Mouse (Mus musculus) thymus, postnatal 14 days (tissue): ENCODE measurements around the gene Taf10.

ENCODE experiments used
- DNase-seq: peaks from one replicate; pipeline ENCODE4 v3.0.0; 2021

Gene Taf10

DNA sequence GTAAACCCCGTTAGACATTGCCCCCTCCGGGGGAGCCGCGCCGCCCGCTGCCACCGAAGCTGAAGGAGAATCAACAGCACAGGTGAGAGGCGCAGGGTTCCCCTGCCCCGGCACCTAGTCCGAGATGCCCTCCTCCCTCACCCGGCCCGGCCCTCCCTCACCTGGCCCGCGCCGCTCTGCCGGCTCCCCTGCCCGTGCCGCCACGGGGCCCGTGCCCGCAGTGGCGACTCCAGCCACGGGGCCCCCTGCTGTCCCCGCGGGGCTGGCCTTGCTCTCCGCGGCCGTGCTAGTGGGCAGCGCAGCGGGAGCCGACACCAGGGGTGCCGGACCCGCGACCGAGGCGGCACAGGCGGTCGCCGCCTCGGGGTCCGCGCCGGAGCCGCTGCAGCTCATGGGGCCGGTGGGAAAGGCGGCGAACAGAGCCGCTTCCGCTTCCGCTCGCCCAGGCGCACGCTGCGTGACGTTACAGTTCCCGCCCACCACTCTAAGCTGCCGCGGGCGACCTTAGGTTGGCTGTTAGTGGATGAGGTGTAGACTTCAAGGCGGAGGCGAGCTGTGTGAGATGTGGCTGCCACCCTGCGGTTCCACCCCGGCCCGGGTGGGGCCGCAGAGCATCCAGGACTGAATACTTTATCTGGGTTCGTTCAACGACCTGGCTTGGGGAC lies at the start of gene Taf10:
Taf10 (minus strand) TSS at position 436 of the 665 bp plus-strand sequence.
- peak; percentile 93 for DNase-seq

DNA sequence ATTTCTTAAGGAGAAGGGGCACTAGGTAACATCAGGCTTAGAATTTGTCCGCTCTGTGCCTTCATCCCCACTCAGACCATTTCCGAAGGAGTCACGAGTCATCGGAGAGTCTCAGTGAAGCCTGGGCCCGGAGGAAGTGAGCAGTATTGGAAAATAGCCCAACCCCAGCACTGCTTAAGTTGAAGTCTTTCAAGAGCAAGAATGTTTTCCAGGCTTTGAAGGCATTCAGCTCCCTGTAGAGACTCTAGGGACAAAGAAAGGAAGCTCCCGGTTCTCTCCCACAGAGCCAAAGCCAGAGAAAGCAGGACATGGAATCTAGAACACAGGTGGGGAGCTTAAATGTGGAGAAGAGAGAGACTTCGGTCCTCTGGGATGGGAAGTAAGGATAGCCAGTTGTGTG lies 49.5 kb upstream of the Taf10 start:
- no peak for DNase-seq

DNA sequence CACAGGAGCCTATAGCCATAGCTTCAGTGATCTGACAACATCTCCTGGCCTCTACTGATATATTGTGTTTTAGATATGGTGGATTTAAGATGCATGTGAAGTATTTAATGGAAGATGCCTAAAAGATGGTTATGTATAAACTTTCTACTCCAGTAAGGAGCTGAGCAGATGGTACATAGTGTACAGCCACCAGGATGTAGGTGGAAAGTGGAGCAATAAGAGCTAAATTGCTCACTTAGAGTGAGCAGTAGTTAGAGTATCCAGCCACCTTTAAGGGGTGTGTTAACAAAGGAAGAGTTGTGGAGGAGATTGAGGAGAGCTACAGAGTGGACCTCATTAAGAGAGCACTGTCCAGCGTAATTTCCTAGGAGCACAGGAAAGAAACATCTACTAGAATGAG lies 47.0 kb upstream of the Taf10 start:
- no peak for DNase-seq

DNA sequence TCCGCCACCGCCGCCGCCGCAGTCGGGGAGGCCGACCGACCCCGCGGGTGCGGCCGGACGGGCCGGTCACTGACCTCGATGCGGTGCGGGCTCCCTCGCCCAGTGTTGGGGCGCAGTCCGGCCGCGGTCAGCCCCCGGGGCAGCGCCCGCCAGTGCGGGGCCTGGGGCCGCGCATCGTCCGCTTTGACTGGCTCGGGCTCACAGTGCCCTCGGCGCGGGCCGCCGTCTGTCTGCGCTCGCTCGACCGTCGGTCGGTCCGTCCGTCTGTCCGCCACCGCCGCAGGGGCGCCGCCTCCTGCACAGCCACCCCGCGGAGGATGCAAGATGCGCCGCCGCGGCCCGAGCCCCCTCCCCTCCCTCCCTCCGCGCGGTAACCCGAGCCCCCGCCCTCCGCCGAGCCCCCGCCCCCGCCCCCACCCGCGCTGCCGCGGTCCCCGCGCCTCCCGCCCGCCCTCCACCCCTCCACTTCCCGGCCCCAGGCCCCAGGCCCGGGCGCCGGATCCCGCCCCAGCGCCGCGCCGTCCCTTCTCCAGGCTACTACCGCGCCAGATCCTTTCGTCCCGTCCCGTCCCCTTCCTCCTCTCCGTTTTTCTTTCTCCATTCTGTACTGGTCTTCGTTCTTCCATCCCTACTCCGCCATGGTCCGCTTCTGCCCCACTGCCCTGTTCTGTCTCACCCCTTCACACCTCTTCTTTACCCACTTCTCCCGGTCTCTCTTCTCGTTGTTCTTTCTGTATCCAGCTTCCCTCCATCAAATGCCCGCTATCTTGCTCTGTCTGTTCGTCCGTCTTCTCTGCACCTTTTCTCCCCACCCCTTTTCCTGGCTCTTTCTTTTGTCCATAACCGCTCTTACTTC lies 43.4 kb upstream of the Taf10 start, which contains the start of gene Dchs1:
Dchs1 (minus strand) TSS at position 370 of the 856 bp plus-strand sequence.
- DNase-seq: peak; percentile 38

DNA sequence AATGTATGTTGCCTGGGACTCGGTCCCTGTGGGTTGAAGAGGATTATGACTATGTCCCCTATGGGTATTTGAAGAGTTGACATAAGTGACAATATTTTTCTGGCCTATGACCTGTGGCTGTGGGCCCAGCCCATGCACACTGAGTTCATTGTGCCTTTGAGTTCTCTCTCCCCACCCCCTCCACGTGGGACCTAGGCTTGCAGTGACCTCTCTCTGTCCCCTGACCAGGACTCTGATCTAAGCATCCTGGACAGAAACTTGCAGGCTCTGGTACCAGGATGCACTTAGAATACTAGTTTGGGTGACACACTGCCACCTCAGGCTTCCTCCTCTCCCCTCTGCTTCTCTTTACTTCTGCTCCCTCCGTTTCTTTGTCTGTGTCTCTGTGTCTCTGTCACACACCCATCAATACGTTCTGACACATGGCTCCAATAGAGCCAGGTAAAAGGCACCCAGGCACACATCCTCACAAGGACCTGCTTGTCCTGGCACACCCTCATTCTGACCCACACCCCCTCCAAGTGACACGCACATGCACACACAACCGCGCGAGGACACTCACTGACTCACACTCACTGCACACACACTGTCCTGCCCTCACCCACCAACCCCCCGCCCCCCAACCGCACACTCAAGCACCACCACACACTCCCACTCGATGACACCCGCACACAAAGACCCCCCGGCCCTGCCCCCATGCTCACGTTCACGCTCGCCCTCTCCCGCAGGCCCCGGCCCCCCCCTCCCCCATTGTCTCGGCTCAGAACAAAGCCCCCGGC lies 42.5 kb upstream of the Taf10 start:
- DNase-seq: no peak

DNA sequence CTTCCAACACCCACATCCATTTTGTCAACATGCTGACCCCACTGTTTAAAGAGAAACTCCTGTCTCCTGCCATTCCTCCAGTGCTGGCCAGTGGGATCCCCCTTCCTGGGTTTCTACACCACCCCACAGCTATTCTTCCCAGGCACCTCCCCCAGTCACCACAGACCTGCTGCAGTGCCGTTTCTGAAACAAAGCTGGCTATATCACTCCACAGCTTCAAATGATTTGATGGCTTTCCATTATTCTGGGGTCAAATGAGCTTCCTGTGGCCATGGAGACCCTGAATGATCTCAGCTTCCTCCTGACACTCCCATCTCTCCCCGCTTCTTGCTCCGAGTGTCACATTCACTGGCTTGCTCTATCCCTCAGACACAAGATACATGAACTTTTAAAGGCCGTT lies 40.4 kb upstream of the Taf10 start:
- DNase-seq: no peak

DNA sequence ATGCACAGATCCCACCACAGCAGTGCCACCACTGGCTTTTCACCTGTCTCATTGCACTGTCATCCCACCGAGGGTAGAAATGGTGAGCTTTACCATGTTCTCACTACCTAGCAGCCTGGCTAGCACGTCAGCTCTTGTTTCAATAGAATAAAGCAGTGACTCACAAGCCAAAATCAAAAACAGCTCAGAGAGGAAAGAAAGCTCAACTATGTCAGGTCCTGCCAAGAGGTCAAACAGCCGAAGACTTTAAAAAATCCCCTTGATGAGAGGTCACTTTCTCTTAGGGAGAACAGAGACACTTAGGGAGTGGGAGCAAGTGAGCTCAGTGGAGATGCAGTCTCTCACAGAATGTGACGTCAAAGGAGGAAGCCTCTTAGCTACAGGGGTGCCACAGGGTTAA lies 39.7 kb upstream of the Taf10 start:
- DNase-seq: no peak

DNA sequence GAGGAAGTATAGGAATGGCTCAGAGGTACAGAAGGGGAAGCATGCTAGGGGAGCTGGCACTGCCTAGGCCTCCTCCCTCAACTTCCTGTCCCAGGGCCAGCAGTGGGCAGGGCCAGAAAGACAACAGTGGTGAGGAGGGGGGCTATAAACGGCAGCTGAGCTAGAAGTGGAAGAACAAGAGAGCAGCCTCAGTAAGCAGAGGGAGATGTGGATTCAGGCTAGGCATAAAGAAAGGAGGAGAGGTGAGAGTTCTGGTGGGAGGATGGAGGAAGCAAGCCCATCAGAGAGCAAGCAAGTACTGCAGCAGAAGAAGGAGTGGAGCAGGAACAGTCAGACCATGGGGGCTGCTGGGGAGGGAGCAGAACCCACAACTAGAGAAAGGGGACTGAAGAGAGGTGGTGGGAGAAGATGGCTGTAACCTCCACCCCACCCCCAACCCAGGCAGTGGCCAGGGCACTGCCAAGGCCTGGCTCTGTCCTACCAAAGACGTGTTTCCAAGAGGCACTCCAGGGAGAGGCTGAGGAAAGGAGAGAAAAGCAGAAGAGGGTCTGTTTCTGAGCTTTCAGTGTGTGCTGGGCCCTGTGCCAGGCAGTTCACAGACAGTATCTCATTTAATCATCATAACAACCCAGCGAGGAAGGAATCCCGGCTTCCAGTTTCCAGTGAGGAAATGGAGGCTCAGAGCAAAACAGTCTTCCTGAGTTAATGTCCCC lies 34.5 kb upstream of the Taf10 start:
- DNase-seq: peak; percentile 66

DNA sequence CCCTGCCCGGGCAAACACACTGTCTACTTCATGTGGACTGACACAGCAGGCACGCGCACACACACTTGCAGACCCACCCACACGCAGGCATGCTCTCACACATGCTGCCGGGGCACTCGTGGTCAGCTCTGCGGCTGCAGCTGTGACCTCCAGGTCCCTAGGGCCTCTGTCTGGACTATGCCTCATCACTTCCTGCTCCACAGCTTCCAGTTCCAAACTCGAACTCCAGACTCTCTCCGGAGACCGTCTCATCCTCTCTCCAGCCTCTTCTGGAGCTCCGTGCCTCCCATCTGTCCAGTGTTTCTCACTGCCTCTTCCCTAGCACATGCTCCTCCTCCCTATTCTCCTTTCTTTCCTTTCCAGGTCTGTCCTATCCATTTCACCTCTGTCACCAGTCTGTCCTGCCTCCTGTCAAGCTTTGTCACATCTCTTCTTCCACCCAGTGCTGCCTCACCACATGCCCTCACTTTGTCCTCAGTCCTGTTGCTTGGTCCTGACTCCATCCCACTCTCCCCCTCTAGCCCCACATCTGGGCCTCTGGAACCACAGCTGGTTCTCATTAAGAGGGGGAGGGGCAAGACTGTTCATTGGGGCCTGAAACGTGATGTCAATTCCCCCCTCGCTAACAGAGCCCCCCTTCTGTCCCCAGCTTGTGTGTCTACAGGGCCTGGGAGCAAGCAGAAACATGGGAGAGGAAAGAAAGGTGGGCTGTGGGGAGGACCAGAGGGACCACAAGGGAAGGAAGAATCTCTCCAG lies 33.8 kb upstream of the Taf10 start:
- peak; percentile 20 for DNase-seq

DNA sequence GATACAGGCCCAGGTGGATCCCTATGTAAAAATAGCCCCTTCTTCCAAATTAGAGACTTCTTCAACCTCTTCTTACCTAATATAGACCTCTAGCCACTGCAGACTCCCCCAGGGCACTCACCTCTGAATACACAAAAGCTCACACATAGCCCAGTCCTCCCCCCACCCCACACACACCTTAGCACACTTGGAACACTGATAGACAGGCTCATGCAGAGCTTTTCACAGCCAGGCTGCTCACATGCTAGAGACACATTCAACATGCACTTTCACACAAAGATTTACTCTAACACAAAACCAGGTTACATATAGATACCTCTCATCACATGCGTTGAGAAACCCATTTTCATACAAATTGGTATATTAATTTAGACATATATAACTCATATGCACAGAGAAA lies 33.2 kb upstream of the Taf10 start:
- no peak for DNase-seq

DNA sequence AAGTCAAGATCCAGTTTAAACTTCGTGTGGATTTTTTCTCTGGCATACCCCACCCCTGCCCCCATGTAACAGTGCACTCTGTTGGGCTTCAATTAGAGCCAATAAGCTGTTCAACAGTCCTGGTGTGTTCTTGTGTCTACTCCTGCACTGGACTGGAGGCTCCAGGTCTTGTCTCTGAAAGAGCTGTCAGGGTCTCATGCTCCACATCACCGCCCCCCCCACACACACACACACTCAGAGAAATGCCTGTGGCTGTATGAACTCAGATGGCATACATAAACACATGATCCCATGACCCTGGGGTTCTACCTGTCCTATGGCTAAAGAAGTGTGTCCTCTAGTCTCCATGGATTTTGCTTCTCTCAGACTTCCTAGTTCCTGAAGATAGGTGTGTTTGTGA lies 31.9 kb upstream of the Taf10 start:
- DNase-seq: no peak

DNA sequence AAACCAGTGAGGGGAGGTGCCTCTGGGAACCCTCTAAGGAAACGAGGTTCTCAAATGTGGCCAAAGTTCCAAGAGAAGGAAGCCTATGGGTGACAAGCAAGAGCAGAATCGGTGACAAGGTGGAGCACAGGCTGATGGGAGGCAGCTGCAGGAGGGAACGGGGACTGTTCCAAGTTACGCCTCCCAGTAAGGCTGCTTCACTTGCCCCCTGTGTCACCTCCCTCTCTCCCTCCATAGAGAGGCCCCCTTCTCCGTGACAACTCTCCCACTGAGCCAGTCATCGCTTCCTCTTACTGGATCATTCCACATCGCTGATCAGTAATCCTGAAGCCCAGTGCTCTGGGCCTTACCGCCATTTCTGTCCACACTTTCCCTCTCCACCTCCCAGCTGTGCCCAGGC lies 30.5 kb upstream of the Taf10 start:
- no peak for DNase-seq

DNA sequence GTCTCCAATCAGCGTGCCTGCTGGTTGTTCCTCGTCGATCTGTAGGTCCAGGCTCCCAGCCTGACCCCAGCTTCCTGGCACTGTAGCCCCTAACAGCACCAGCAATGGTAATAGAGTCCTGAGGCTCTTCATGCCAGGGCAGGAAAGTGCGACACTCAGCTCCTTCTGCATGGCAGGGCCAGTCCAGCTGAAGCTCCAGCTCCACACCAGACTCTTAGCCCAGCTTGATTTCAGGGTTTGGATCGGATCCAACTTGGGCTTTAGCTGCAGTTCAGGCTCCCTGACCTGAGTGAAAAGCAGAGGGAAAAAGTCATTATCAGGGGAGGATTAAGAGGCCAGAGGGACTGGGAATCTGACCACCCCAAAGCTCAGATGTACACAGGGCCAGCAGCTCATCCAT lies 28.9 kb upstream of the Taf10 start:
- no peak for DNase-seq

DNA sequence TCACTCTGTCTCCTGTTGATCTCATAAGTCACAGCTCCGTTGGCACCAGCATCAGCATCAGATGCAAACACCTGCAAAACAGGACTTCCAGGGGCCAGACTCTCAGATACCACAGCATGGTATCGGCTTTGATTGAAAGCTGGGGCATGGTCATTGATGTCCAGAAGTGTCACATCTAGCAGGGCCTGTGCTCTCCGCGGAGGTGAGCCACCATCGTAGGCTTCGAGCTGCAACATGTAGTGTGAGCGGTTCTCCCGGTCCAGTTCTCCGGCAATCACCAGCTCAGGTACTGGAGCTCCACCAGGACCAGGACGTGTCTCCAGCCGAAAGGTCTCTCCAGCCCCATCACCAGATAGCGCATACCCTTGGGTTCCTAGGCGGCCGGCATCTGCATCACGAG lies 28.2 kb upstream of the Taf10 start:
- DNase-seq: no peak

DNA sequence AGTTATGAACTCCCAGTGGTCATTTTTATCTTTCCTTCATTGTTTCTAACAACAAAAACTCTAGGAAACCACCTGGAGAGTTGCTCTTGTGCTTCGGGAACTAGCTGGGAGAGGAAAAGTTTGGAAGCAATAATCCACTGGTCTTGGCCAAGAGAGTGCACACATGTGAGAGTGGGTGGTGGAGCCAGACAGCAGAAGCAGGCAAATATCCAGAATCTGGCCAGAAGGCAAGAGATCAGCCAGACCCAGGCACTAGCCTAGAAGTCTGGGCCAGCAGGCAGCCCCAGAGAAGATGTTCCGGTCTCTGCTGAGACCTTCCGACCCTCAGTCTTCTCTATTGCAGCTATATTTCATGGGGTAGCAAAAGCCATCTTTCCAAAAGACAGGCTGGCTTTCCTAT lies 25.8 kb upstream of the Taf10 start:
- DNase-seq: no peak

DNA sequence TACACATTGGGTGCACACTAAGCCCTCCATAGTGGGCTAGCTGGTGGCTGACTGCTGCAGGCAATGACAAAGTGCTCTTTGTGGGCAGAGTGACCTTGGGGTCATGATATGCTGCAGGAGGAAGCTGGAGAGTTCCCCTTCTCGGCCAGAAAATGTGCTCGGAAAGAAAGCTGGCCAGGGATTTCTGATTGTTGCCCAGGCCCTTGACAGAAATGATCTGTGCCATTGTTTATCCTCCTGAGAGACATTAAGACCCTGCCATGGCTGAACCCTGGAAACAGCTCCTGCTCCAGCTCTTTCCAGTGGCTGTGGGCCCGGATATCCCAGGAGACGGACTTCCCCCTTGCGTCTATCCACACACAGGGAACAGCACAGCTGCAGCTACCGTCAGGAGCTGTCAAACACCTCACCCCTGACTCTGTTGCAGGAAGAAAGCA lies 23.6 kb upstream of the Taf10 start:
- DNase-seq: no peak

DNA sequence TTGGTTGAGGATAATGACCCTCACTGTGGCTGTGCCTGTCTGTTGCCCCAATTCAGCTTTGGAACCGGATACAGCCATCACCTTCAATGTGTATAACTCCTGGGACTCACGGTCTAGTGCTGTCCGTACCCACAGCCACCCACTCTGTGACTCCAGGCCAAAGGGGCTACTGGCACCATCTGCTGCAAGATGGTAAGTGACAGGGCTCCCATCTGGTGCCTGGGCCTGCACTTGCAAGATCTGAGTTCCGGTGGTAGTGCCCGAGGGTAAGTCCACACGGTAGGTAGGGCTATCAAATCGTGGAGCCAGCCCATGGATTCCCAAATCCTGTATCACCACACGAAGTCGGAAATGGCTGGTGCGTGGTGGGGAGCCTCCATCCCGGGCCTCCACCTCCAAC lies 20.2 kb upstream of the Taf10 start:
- DNase-seq: no peak

DNA sequence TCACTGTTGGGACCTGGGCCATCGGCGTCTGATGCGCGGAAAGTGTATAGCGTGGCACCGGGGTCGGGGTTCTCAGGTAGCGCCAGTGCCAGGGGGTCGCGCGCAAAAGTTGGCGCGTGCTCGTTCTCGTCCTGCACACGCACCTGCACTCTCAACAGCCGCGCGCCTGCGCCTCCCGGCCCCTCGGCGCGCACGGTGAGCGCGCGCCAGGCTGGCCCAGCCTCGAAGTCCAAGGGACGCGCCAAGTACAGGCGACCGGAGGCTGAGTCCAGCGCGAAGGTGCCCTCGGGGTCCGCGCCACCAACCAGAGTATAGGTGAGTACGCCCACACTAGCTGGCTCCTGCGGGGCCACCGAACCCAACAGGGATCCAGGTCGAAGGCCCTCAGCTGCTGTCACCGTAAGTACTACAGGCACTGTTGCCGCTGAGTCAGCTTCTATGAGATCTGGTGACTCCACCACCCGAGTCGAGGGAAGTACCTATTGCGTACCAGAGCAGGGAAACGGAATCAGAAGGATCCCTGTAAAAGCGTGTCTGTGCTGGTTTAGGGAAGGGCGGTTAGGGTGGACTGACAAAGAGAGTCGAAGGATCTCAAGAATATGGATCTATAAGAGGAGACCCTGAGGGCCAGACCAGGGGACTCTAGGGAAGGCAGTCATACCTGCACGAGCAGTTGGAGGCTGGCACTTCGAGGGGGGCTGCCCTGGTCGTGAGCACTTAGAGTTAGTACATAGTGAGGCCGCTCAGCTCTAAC lies 18.5 kb upstream of the Taf10 start:
- no peak for DNase-seq

DNA sequence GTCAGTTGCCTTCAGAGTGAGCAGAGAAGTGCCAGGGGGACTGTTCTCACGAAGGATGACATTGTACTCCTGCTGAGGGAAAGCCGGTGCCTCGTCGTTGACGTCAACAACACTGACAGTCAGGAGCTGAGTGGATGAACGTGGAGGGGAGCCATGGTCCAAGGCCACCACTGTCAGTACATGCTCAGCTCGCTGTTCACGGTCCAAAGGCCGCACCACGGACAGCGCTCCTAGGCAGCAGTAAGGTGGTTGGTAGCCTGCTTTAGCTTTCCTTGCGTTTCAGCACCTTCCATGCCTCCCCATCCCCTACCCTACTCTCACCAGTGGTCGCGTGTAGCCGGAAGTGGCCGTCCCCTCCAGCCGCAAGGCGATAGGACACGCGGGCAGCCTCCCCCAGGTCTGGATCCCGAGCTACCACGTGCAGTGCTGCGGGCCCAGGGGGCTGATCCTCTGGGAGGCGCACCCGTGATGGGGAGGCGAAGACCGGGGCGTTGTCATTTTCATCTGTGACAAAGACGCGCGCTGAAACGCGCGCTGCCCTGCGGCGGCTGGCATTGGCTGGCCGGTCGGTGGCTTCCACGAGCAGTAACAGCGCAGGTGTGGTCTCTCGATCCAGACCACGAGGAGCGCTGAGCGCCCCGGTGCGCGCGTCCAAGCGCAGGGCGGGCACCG lies 17.8 kb upstream of the Taf10 start:
- no peak for DNase-seq

DNA sequence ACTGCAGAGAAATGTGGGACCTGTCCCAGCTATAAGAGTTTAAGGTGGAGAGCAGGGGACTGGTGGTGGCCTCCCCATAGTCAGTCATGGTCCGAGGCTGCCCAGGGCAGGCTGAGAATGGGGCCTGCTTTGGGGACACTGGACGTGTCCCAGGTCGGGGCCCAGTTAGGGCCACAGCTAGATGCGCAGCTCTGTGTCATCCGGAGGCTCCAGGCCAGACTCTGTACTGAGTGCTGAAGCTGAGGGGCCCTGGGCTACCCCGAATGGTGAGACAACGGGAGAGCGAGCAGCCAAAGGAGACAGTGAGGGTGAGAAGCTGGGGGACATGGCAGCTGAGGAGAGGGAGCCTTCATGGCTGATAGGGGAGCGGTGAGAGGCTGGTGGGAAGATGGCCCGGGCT lies 9.1 kb upstream of the Taf10 start:
- DNase-seq: no peak

DNA sequence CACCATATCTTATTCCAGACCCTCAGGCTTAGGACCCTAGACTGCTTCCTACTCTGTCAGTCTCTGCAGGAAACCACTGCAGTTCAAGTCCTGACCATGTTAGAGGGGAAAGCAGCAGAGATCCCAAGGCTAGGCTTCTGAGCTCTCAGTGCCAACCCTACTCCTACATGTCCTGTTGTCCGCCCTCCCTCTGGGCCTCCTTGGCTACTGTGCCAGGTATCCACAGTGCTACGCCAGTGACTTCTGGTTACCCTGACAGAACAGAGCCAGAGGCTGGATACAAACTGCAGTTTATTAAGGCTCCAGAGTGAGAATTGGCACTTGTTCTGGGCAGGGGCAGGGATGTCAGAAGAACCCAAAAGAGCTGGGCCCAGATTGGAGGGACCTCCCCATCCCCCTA lies 8.6 kb upstream of the Taf10 start:
- DNase-seq: no peak
